Mouse (Mus musculus): ENCODE results near the gene C130026I21Rik. TPM values are rescaled to one million over a fixed set of nuclear protein-coding genes. Genes with fewer than 3 reads are reported as not detected.
"Not testable (repeated sequence)": the region's sequence is repeated elsewhere in the genome, so short reads cannot be mapped to it uniquely, and the experiment has no call there.

Gene C130026I21Rik
- polyA plus RNA-seq, 1 experiment = not detected

DNA sequence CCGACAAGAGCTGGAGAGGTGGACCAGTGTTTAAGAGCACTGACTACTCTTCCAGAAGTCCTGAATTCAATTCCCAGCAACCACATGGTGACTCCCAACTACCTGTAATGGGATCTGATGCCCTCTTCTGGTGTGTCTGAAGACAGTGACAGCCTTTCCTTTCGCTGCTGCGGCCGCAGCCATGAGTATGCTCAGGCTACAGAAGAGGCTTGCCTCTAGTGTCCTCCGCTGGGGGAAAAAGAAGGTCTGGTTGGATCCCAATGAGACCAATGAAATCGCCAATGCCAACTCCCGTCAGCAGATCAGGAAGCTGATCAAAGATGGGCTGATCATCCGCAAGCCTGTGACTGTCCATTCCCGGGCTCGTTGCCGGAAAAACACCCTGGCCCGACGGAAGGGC, 258.4 kb downstream of the C130026I21Rik start:
- H3K4me3 ChIP-seq (ENCODE audit: insufficient read depth, low read depth, low read length); H3K27ac ChIP-seq (replicated peaks; ENCODE audit: low read depth, low read length); H3K4me1 ChIP-seq (ENCODE audit: control insufficient read depth, insufficient read depth, insufficient read length, low read length): not testable (repeated sequence)

DNA sequence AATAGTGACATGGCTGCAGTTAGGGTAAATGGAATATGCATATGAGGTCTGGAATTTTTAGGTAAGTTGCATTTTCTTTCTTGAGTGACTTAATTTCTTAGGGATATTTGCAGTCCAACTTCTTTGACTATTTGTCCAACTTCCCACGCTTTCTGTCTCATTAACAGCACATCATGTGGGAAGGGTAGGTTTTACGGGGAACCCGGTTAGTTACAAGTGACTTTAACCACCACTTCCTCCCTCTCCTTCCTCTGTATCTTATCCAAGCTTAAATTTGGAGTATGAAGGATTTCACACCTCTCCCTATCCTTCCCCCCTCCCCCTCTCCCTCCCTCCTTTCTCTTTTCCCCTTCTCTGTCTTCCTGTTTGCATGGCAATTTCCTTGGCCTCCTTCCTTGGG, 259.4 kb downstream of the C130026I21Rik start:
- H3K27ac ChIP-seq (replicated peaks; ENCODE audit: low read depth, low read length); H3K4me1 ChIP-seq (ENCODE audit: control insufficient read depth, insufficient read depth, insufficient read length, low read length); H3K4me3 ChIP-seq (ENCODE audit: insufficient read depth, low read depth, low read length): not testable (repeated sequence)

- H3K4me3 ChIP-seq (ENCODE audit: insufficient read depth, low read depth, low read length); H3K27ac ChIP-seq (replicated peaks; ENCODE audit: low read depth, low read length): not testable (repeated sequence)
Measured at GRCm38 (mm10) chr1:85007737-85008136, 262.6 kb downstream of the C130026I21Rik start.

DNA sequence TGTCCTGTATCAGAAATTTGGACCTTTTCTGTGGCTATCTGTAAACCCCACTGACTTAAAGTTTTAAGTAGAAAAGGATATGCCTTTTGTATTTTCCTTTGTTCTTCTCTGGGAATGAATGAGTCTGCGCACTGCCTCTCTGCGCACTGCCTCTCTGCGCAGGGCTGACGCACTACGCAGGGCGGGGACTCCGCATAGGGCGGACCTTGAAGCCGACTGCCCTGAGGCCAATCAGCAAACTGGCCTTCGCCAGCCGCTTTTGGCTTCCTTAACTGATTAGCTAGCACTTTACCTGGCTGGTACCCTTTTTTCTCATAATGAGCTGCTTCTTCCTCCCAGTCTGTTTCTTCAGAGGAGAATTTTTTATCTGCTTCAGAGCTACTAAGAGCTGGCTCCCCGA, 271.1 kb downstream of the C130026I21Rik start:
- not testable (repeated sequence) for H3K27ac ChIP-seq (replicated peaks; ENCODE audit: low read depth, low read length); H3K4me3 ChIP-seq (ENCODE audit: insufficient read depth, low read depth, low read length); H3K4me1 ChIP-seq (ENCODE audit: control insufficient read depth, insufficient read depth, insufficient read length, low read length)

More at GRCm38 (mm10) chr1:85007737-85008136, 262.6 kb downstream of the C130026I21Rik start:
- H3K4me1 ChIP-seq (ENCODE audit: control insufficient read depth, insufficient read depth, insufficient read length, low read length) = not testable (repeated sequence)

DNA sequence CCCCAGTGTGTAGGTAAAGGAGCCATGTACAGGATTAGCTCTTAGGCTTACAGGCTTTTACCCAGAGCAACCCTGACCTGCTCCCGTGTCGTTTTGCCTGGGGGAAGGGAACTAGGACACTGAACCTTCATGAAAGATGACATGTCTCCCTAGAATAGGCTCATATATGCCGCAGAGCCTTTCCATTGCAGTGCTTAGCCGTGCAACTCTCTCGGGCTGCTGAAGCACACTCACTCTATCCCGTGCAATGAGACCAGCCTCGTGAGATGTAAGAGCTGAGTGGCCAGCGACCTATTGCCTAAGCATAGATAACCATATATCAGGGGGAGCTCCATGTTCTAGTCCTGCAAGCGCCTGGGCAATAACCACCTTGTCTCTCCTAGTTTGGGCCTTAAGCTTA, 274.1 kb downstream of the C130026I21Rik start:
- not testable (repeated sequence) for H3K4me1 ChIP-seq (ENCODE audit: control insufficient read depth, insufficient read depth, insufficient read length, low read length); H3K4me3 ChIP-seq (ENCODE audit: insufficient read depth, low read depth, low read length); H3K27ac ChIP-seq (replicated peaks; ENCODE audit: low read depth, low read length)

DNA sequence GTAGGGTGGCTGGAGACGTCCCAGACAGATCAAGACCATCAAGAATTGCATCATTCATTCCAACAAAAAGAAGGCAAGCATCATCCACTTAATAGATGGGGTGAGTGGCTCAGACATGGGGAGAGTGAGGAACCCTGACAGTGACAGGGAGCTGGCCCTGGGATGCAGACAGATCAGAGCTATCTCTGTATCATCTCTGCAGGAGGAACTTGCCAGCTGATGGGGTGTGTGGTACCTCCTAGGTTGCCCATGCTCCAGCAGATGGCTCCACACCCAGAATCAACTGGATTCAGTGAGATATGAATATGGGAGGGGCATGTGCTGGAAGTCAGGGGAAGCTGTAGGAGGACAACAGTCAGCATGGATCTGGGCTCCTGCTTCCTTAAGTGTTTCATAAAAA, 275.9 kb downstream of the C130026I21Rik start:
- not testable (repeated sequence) for H3K4me1 ChIP-seq (ENCODE audit: control insufficient read depth, insufficient read depth, insufficient read length, low read length); H3K4me3 ChIP-seq (ENCODE audit: insufficient read depth, low read depth, low read length); H3K27ac ChIP-seq (replicated peaks; ENCODE audit: low read depth, low read length)

DNA sequence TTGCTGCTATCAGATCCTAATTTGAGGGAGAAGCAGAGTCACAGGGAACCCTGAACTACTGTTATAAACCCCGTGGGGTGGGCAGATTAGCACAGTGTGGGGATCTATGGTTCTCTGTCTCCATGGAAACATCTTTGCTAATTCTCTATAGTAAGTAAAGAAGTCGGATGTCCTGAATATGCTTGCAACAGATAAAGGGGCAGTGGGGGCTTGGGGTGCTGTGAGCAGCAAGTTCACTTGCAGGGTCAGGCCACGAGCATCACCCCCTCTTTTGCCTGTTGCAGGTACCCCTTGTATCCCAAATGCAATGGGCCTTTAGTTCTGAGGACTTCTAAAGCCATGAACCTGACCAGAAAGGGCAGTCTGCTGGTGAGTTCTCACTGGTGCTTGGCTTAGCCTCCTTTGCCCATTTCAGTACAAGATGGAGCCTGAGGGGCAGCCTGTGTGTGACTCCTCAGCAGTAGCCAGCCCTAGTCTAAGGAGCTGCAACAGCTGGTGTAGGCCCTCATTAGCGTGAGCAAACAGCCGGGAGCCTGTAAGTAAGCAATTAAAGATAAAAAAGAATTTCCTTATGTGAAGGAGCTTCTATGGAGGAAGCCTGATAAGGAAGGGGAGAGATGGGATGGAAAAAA, 276.6 kb downstream of the C130026I21Rik start:
- not testable (repeated sequence) for H3K27ac ChIP-seq (replicated peaks; ENCODE audit: low read depth, low read length); H3K4me1 ChIP-seq (ENCODE audit: control insufficient read depth, insufficient read depth, insufficient read length, low read length); H3K4me3 ChIP-seq (ENCODE audit: insufficient read depth, low read depth, low read length)

DNA sequence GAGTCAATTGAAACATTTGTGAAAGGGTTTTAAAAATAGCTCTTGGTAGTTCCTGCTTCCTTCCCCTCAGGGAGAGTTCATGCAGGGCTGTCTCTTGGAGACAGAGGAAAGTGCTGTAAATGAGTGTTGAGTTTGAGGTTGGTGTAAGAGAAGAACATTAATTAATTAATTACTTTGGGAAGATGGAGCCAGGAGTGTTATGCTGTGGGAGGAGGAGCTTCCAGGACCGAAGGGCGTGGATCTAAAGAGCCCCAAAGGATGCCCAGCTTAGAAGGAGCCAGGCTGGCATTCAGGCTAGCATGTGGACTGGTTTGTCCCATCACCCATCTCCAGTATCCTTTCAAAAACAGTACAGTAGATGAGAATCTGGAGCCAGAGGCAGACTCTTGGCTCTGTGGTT, 277.1 kb downstream of the C130026I21Rik start:
- not testable (repeated sequence) for H3K4me1 ChIP-seq (ENCODE audit: control insufficient read depth, insufficient read depth, insufficient read length, low read length); H3K27ac ChIP-seq (replicated peaks; ENCODE audit: low read depth, low read length); H3K4me3 ChIP-seq (ENCODE audit: insufficient read depth, low read depth, low read length)

DNA sequence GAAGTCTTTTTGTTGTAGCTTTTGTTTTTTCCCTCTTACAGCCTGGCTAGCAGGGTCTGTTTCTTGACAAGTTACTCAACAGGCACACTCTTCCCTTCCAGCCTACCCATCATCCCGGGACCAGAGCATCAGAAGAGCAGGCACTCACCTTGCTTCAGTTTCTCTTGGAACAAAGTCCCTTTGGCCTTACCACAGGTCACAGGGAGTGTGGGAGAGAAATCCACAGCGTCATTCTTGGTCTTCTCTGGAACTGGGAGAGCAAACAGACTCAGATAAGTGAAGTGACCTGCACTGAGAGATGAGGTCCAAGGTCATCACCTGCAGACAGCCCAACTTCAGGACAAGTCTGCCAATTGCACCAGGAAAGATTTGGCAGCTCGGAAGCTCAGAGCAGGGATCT, 277.5 kb downstream of the C130026I21Rik start:
- H3K4me3 ChIP-seq (ENCODE audit: insufficient read depth, low read depth, low read length); H3K27ac ChIP-seq (replicated peaks; ENCODE audit: low read depth, low read length); H3K4me1 ChIP-seq (ENCODE audit: control insufficient read depth, insufficient read depth, insufficient read length, low read length): not testable (repeated sequence)

DNA sequence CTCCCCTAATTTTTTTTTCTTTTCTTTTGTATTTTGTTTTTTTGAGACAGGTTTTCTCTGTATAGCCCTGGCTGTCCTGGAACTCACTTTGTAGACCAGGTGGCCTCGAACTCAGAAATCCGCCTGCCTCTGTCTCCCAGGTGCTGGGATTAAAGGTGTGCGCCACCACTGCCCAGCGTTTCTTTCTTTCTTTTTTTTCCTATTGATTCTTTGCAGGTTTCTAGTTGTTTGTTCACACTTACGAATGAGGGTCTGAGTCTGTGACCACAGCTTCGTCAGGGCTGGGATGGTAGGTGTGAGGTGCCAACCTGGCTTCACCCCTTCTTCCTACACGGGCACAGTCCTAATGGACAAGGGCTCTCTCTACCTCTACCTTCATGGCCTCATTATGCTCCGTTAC, 281.3 kb downstream of the C130026I21Rik start:
- H3K27ac ChIP-seq (replicated peaks; ENCODE audit: low read depth, low read length); H3K4me3 ChIP-seq (ENCODE audit: insufficient read depth, low read depth, low read length); H3K4me1 ChIP-seq (ENCODE audit: control insufficient read depth, insufficient read depth, insufficient read length, low read length): not testable (repeated sequence)

GRCm38 (mm10) chr1:84987729-84988128, 282.6 kb downstream of the C130026I21Rik start:
- not testable (repeated sequence) for H3K4me1 ChIP-seq (ENCODE audit: control insufficient read depth, insufficient read depth, insufficient read length, low read length); H3K4me3 ChIP-seq (ENCODE audit: insufficient read depth, low read depth, low read length); H3K27ac ChIP-seq (replicated peaks; ENCODE audit: low read depth, low read length)

GRCm38 (mm10) chr1:84961779-84962178, 308.6 kb downstream of the C130026I21Rik start:
- not testable (repeated sequence) for H3K27ac ChIP-seq (replicated peaks; ENCODE audit: low read depth, low read length); H3K4me3 ChIP-seq (ENCODE audit: insufficient read depth, low read depth, low read length); H3K4me1 ChIP-seq (ENCODE audit: control insufficient read depth, insufficient read depth, insufficient read length, low read length)

- H3K4me1 ChIP-seq (ENCODE audit: control insufficient read depth, insufficient read depth, insufficient read length, low read length); H3K27ac ChIP-seq (replicated peaks; ENCODE audit: low read depth, low read length); H3K4me3 ChIP-seq (ENCODE audit: insufficient read depth, low read depth, low read length): not testable (repeated sequence)
Measured at GRCm38 (mm10) chr1:84957713-84958112, 312.7 kb downstream of the C130026I21Rik start.

GRCm38 (mm10) chr1:84956771-84957170, 313.6 kb downstream of the C130026I21Rik start:
- not testable (repeated sequence) for H3K27ac ChIP-seq (replicated peaks; ENCODE audit: low read depth, low read length); H3K4me1 ChIP-seq (ENCODE audit: control insufficient read depth, insufficient read depth, insufficient read length, low read length); H3K4me3 ChIP-seq (ENCODE audit: insufficient read depth, low read depth, low read length)

DNA sequence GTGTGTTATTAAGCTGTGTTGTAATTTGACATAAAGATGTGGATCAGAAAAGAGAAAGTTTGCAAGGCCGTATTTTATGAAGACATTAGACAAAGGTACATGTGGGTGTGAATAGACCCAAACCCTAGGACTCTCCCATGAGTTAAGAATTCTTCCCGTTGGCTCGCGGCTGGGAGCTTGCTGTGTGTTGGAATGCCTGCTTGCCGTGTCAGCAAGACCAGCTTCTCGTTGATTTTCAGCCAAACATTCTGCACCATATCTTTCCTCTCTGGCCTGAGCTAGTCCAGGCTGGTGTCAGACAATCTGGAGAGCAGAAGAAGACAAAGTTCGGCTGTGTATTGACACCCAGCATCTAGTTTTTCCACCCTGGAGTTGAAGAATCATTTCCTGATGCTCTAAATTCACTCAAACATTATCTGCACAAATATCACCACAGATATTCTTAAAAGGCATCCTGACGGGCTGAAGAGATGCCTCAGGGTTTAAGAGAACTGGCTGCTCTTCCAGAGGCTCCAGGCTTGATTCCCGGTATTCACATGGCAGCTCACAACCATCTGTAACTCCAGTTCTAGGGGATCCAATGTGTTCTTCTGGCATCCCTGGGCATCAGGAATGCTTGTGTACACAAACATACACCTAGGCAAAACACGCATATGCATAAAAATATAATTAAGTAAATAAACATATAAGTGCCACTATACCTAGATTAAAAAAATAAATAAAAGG, 317.7 kb downstream of the C130026I21Rik start:
- H3K27ac ChIP-seq (replicated peaks; ENCODE audit: low read depth, low read length) = no peak overlapping the region
- H3K4me3 ChIP-seq (ENCODE audit: insufficient read depth, low read depth, low read length) = no peak overlapping the region
- H3K4me1 ChIP-seq (ENCODE audit: control insufficient read depth, insufficient read depth, insufficient read length, low read length) = no peaks in the 10 kb centered on the region

DNA sequence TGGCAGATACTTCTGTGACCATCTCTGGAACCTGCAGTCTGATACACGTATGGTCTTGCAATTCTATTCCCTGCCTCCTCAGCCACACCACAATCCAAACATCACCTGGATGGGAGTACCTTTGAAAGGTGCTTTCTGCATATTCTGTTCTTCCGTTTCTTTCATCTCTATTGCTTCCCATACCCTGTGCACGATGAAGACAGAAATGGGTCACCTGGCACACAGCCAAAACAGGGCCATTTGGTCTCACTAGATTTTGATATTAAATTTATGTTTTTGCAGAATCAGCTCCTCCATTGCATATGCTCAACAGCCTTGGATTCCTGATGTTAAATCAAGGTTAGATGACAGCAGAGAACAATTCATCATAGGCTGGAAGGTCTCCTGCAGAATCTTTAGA, 318.8 kb downstream of the C130026I21Rik start:
- H3K4me1 ChIP-seq (ENCODE audit: control insufficient read depth, insufficient read depth, insufficient read length, low read length) = no peaks in the 10 kb centered on the region
- H3K27ac ChIP-seq (replicated peaks; ENCODE audit: low read depth, low read length) = no peak overlapping the region
- no peak overlapping the region for H3K4me3 ChIP-seq (ENCODE audit: insufficient read depth, low read depth, low read length)
